Mouse (Mus musculus): ENCODE results near the gene C2cd4d.

DNA sequence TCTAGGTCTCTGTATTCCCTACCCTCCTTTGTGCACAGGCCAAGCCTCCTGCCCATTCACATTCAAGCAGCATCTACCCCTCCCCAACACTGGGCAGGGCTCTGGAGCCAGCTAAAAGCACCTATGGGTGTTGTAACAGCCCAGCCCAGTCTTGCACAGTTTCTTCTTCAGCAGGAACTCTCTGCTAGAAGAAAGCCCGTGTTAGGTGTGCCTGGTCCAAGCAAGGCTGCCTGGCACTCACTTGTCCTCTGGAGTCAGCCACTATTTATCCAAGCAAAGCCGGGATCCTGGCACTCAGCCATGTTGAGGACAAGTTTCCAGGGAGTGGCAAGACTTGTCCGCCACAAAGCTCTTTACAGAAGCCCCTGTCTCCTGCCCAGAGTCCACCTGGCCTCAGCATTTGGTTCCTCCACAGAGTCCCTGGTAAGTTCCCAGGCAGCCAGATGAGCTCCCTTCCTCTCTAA lies 20.2 kb upstream of the C2cd4d start, which contains the start of gene Them5:
- TF ChIP-seq POLR2A (IDR thresholded peaks at IDR 0.05; ENCODE audit: low read depth, low read length) = no peak
- no peak for TF ChIP-seq CTCF (IDR thresholded peaks at IDR 0.05; ENCODE audit: extremely low read depth, insufficient read depth, insufficient read length, insufficient replicate concordance)
